In the genomic region with DNA sequence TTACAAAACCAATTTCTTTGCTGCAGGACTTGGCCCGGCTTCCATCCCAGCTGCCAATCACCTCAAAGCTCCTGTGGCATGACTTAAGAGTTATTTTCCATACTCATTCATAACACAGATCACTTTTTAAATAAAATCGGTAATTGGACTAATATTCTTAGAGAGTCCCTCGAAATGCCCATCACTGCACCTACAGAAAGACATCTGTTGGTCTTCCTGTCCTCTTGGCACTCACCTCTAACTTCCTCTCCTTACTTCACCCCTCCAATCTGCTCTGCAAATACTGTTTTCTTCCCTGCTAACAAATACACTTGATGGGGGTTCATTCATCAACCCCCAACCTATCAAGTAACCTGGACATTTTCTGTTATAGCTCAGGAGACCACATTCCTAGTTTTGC, we compare ENCODE assay signal across 19 mouse cellular contexts. TPM values are rescaled to one million over a fixed set of nuclear protein-coding genes. Genes with fewer than 3 reads are reported as not detected.
A peak's percentile ranks its signal among the peaks of the same experiment; 100 is the strongest.
DNase-seq lines count a peak whose midpoint lies in the region; ATAC-seq and TF ChIP-seq lines count a peak whose summit lies in the region.
"Had no signal": no experiment of that assay in that cellular context is flagged by ENCODE, and none has a peak within 500 bp of the region (broad histone marks: within the 10 kb centered on the region; RNA-seq: fewer than 3 reads in every experiment).

No protein-coding gene starts in this region.

- 86% methylated on average over 3 of the region's 3 CpGs for WGBS in embryonic facial prominence, embryonic 13.5 days
- 95% methylated on average over 3 of the region's 3 CpGs for WGBS in embryonic facial prominence, embryonic 10.5 days
- 87% methylated on average over 3 of the region's 3 CpGs for whole genome bisulfite sequencing in kidney, adult 2 months
- 97% methylated on average over 3 of the region's 3 CpGs for WGBS in kidney, embryonic 14.5 days
- 84% methylated on average over 3 of the region's 3 CpGs for WGBS in liver, embryonic 15.5 days (ENCODE audit: insufficient replicate concordance)
- WGBS in midbrain, embryonic 13.5 days, result 95% methylated on average over 3 of the region's 3 CpGs

- no peak for DNase-seq in embryonic facial prominence, embryonic 10.5 days (ENCODE audit: low spot score)
- no peak for DNase-seq in kidney, adult 2 months
- DNase-seq in brain, adult 2 months (ENCODE audit: low read depth, low spot score), result peak; percentile 51
- no peak for DNase-seq in yolk sac, embryonic 10.5 days (ENCODE audit: low spot score)
- DNase-seq: gastrocnemius, postnatal 14 days; layer of hippocampus, adult 9-11 months; right cerebral cortex, postnatal 25 days; thymus, postnatal 4 days had no signal

- peaks cover 71% of the 10 kb centered on the region for H3K4me1 ChIP-seq in embryonic facial prominence, embryonic 13.5 days
- H3K4me1 ChIP-seq in embryonic facial prominence, embryonic 10.5 days, result peaks cover 38% of the 10 kb centered on the region
- peaks cover 54% of the 10 kb centered on the region for H3K4me1 ChIP-seq in kidney, adult 2 months (ENCODE audit: control insufficient read depth, insufficient read depth, low read length)
- peaks cover 6% of the 10 kb centered on the region for H3K4me1 ChIP-seq in kidney, embryonic 14.5 days (ENCODE audit: control insufficient read depth, insufficient read depth, low read length)
- H3K4me1 ChIP-seq in liver, embryonic 15.5 days (replicated peaks), result peaks cover 99% of the 10 kb centered on the region
- peaks cover 14% of the 10 kb centered on the region; the same call in 1 of the 2 replicates for H3K4me1 ChIP-seq in midbrain, embryonic 13.5 days (replicated peaks)
- H3K4me1 ChIP-seq: forebrain, embryonic 13.5 days had no signal

- no peak for TF ChIP-seq CTCF in kidney, adult 2 months (conservative IDR thresholded peaks at IDR 0.05; ENCODE audit: insufficient read depth, insufficient read length, low read depth, low read length)

- H3K4me3 ChIP-seq in embryonic facial prominence, embryonic 13.5 days, result no peak overlapping the region
- no peak overlapping the region for H3K4me3 ChIP-seq in embryonic facial prominence, embryonic 10.5 days
- H3K4me3 ChIP-seq in kidney, adult 2 months (ENCODE audit: insufficient read depth, low read depth, low read length), result no peak overlapping the region
- no peak overlapping the region for H3K4me3 ChIP-seq in kidney, embryonic 14.5 days (ENCODE audit: low read length)
- no peak overlapping the region for H3K4me3 ChIP-seq in liver, embryonic 15.5 days (replicated peaks)
- no peak overlapping the region for H3K4me3 ChIP-seq in midbrain, embryonic 13.5 days (replicated peaks)
- H3K4me3 ChIP-seq: embryonic facial prominence, embryonic 15.5 days; forebrain, embryonic 13.5 days; hindbrain, embryonic 15.5 days; intestine, embryonic 15.5 days; kidney, embryonic 15.5 days; midbrain, embryonic 10.5 days had no signal

- no peak overlapping the region for H3K4me2 ChIP-seq in embryonic facial prominence, embryonic 13.5 days
- H3K4me2 ChIP-seq in kidney, embryonic 14.5 days (replicated peaks; ENCODE audit: low read depth, low read length), result no peak overlapping the region
- peak overlapping the region; percentile 51 for H3K4me2 ChIP-seq in liver, embryonic 15.5 days
- H3K4me2 ChIP-seq in midbrain, embryonic 13.5 days (replicated peaks), result no peak overlapping the region
- H3K4me2 ChIP-seq: embryonic facial prominence, embryonic 15.5 days; forebrain, embryonic 13.5 days; heart, embryonic 11.5 days; hindbrain, embryonic 15.5 days; intestine, embryonic 15.5 days; kidney, embryonic 15.5 days had no signal

- H3K36me3 ChIP-seq in embryonic facial prominence, embryonic 13.5 days, result no peaks in the 10 kb centered on the region
- H3K36me3 ChIP-seq in embryonic facial prominence, embryonic 10.5 days (replicated peaks), result no peaks in the 10 kb centered on the region
- no peaks in the 10 kb centered on the region for H3K36me3 ChIP-seq in kidney, adult 2 months (ENCODE audit: control insufficient read depth, insufficient read depth, low read length)
- H3K36me3 ChIP-seq in kidney, embryonic 14.5 days (ENCODE audit: control insufficient read depth, insufficient read depth, low read length), result no peaks in the 10 kb centered on the region
- peaks cover 56% of the 10 kb centered on the region for H3K36me3 ChIP-seq in liver, embryonic 15.5 days (replicated peaks)
- no peaks in the 10 kb centered on the region for H3K36me3 ChIP-seq in midbrain, embryonic 13.5 days
- H3K36me3 ChIP-seq: embryonic facial prominence, embryonic 15.5 days; hindbrain, embryonic 15.5 days; intestine, embryonic 15.5 days; midbrain, embryonic 10.5 days had no signal

- ATAC-seq in embryonic facial prominence, embryonic 13.5 days (ENCODE audit: insufficient number of reproducible peaks, insufficient read depth, low FRiP score, low TSS enrichment, low read depth), result no peak
- ATAC-seq in kidney, embryonic 14.5 days (ENCODE audit: low FRiP score, low TSS enrichment), result no peak
- no peak for ATAC-seq in liver, embryonic 15.5 days (ENCODE audit: insufficient read depth)
- no peak for ATAC-seq in midbrain, embryonic 13.5 days
- ATAC-seq: forebrain, embryonic 13.5 days; intestine, embryonic 15.5 days had no signal

- 0 out of 2 replicates have a peak overlapping the region, but pooled peaks have one; percentile 13 for H3K27ac ChIP-seq in embryonic facial prominence, embryonic 13.5 days
- no peak overlapping the region for H3K27ac ChIP-seq in embryonic facial prominence, embryonic 10.5 days (replicated peaks)
- H3K27ac ChIP-seq in kidney, adult 2 months (ENCODE audit: insufficient read depth, low read depth, low read length), result peak overlapping the region; percentile 13
- H3K27ac ChIP-seq in kidney, embryonic 14.5 days (ENCODE audit: low read depth, low read length), result no peak overlapping the region
- H3K27ac ChIP-seq in liver, embryonic 15.5 days (replicated peaks), result peak overlapping the region; percentile 95
- no peak overlapping the region for H3K27ac ChIP-seq in midbrain, embryonic 13.5 days
- H3K27ac ChIP-seq: embryonic facial prominence, embryonic 15.5 days; forebrain, embryonic 13.5 days; hindbrain, embryonic 15.5 days; intestine, embryonic 15.5 days; kidney, embryonic 15.5 days; midbrain, embryonic 10.5 days had no signal

- no peak overlapping the region for H3K9ac ChIP-seq in embryonic facial prominence, embryonic 13.5 days
- no peak overlapping the region for H3K9ac ChIP-seq in kidney, embryonic 14.5 days (ENCODE audit: low read depth, low read length)
- peak overlapping the region; percentile 37; the same call in 1 of the 2 replicates for H3K9ac ChIP-seq in liver, embryonic 15.5 days
- H3K9ac ChIP-seq in midbrain, embryonic 13.5 days (replicated peaks), result no peak overlapping the region
- H3K9ac ChIP-seq: embryonic facial prominence, embryonic 15.5 days; forebrain, embryonic 13.5 days; hindbrain, embryonic 15.5 days; intestine, embryonic 15.5 days; kidney, embryonic 15.5 days had no signal

- no peaks in the 10 kb centered on the region for H3K9me3 ChIP-seq in embryonic facial prominence, embryonic 13.5 days
- no peaks in the 10 kb centered on the region for H3K9me3 ChIP-seq in embryonic facial prominence, embryonic 10.5 days
- no peaks in the 10 kb centered on the region for H3K9me3 ChIP-seq in kidney, embryonic 14.5 days (ENCODE audit: control insufficient read depth, low read length)
- no peaks in the 10 kb centered on the region for H3K9me3 ChIP-seq in liver, embryonic 15.5 days (replicated peaks)
- no peaks in the 10 kb centered on the region for H3K9me3 ChIP-seq in midbrain, embryonic 13.5 days
- H3K9me3 ChIP-seq: embryonic facial prominence, embryonic 15.5 days; forebrain, embryonic 13.5 days; hindbrain, embryonic 15.5 days; intestine, embryonic 15.5 days; kidney, embryonic 15.5 days; midbrain, embryonic 10.5 days had no signal

- H3K27me3 ChIP-seq in embryonic facial prominence, embryonic 13.5 days, result no peaks in the 10 kb centered on the region
- peaks cover 6% of the 10 kb centered on the region; the same call in 1 of the 2 replicates for H3K27me3 ChIP-seq in embryonic facial prominence, embryonic 10.5 days (replicated peaks; ENCODE audit: low read depth, poor library complexity, severe bottlenecking)
- no peaks in the 10 kb centered on the region for H3K27me3 ChIP-seq in kidney, adult 2 months (replicated peaks; ENCODE audit: control insufficient read depth, insufficient read depth, low read length)
- H3K27me3 ChIP-seq in kidney, embryonic 14.5 days (ENCODE audit: control insufficient read depth, insufficient read depth, low read length), result no peaks in the 10 kb centered on the region
- no peaks in the 10 kb centered on the region for H3K27me3 ChIP-seq in liver, embryonic 15.5 days
- no peaks in the 10 kb centered on the region for H3K27me3 ChIP-seq in midbrain, embryonic 13.5 days
- H3K27me3 ChIP-seq: embryonic facial prominence, embryonic 15.5 days; forebrain, embryonic 13.5 days; hindbrain, embryonic 15.5 days; intestine, embryonic 15.5 days; kidney, embryonic 15.5 days had no signal

- TF ChIP-seq POLR2A in kidney, adult 2 months (IDR thresholded peaks at IDR 0.05; ENCODE audit: low read depth, low read length), result no peak

RNA-seq across cellular contexts. Expression of a gene that starts 30.9 kb away (rescaled TPM):
- 8.0 and 8.6 TPM in 2 replicates for polyA plus RNA-seq in embryonic facial prominence, embryonic 13.5 days (2015; fragmentation: Nextera tagmentation; extraction: Ambion mirVana)
- 2.8 and 3.3 TPM in 2 replicates for polyA plus RNA-seq in embryonic facial prominence, embryonic 10.5 days (2016; fragmentation: Nextera tagmentation; extraction: Ambion mirVana)
- polyA plus RNA-seq in kidney, adult 2 months (2012; rRNA removed), result 29.2 and 35.5 TPM in 2 replicates
- 8.2 and 10.2 TPM in 2 replicates for polyA plus RNA-seq in kidney, embryonic 14.5 days (2014; fragmentation: Nextera tagmentation; extraction: Ambion mirVana)
- 15.1 and 15.9 TPM in 2 replicates for polyA plus RNA-seq in liver, embryonic 15.5 days (2015; fragmentation: Nextera tagmentation; extraction: Ambion mirVana)
- polyA plus RNA-seq in midbrain, embryonic 13.5 days (2015; fragmentation: Nextera tagmentation; extraction: Ambion mirVana), result 3.5 TPM in 2 replicates

Comparison
In these comparisons a context has a peak if more than half of its experiments do, and no peak if none do; other contexts are left out.
1. H3K27ac ChIP-seq: peak in embryonic facial prominence, embryonic 13.5 days (single experiment), kidney, adult 2 months (single experiment) and liver, embryonic 15.5 days (single experiment); none in embryonic facial prominence, embryonic 10.5 days (single experiment), kidney, embryonic 14.5 days (single experiment) and midbrain, embryonic 13.5 days (single experiment).